Mouse (Mus musculus): ENCODE results near the gene A030014E15Rik.
"Not testable (repeated sequence)": the region's sequence is repeated elsewhere in the genome, so short reads cannot be mapped to it uniquely, and the experiment has no call there.

The A030014E15Rik gene

DNA sequence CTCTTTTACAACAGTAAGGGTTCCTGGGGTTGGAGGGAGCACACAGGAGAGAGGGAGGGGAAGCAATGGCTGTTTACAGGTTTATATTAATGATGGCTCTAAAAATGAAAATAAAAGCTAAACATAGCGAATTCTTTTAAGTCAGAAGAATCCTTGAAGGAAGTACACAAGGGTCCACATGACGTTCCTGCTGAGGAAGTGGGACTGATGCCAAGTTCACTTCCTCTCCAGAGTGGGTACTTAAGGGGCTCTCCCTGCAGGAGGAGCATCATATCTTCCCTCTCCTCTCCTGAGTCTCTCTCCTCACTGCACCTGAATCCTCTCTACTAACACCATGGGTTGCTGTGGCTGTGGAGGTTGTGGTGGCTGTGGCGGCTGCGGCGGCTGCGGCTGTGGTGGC lies at the start of gene A030014E15Rik:
TSS of gene A030014E15Rik (plus strand) at position 268 of the 400 bp plus-strand sequence.
- DNase-seq (ENCODE audit: low read depth, low spot score) = no peak

DNA sequence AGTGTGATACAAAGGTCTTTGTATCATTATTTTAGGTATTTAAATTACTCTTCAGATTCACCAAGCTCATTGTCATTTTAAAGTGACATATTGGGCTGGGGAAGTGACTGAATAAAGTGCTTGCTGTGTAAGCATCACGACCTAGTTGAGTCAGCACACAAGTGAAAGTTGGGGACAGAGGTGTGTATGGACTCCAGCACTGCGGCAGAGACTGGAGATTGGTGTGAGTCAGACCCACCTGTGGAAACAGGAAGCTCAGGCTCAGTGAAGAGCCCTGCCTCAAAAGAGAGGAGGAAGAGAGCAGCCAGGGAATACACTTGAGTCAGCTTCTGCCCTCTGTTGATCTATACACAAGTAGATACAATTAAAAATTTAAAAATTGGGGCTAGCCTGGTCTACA lies 45.5 kb upstream of the A030014E15Rik start:
- DNase-seq (ENCODE audit: low read depth, low spot score) = no peak

DNA sequence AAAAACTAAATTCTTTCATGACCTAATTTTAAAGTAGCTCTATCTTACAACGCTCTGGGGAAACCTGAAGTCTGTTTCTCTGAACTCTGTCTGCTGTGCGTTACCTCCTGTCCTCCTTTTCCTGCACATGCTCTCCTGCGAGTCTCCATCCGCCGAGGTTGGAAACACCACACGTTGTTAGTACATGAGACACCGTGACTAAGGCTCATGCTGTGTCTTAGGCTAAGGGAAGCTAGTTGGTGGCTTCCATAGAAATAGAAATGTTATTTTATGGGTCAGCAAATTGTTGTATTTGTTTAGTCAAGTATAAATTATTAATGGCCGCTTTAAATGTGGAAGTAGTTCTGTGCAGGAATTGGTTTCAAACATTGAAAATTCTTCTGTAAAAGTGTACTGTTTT lies 44.5 kb upstream of the A030014E15Rik start:
- DNase-seq (ENCODE audit: low read depth, low spot score) = no peak

DNA sequence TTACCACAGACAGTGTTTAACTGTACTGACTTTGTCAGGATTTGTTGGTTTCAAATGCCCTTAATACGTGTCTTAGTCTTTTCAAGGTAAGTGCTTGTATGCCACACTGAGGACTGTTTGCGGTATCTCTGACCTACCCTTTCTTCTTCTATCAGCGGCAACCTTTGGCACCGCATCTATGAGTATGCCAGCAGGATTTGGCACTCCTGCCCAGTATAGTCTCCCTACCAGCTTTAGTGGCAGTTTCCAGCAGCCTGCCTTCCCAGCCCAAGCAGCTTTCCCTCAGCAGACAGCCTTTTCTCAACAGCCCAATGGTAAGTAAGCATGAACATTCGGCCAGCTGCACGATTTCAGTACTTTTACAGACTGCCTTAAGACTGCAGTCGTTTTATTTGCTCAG lies 31.4 kb upstream of the A030014E15Rik start:
- DNase-seq (ENCODE audit: low read depth, low spot score) = no peak

DNA sequence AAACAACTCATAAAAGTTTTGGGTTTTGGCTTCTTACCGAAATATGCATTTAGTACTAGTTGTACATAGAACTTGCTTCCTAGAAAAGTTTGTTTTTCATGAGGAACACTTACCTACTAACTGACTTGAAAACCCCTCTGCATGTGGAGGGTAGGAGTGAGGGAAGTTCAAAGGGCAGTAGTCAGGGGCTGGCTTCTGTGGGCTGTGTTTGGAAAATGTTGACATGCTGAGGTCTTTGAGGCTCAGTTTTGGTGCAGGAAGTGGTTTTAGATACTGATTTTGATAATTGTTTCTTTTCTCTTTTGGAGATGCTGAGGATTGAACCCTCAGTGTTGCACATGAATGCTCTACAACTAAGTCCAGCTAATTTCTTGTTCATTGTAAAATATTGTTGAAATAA lies 24.1 kb upstream of the A030014E15Rik start:
- DNase-seq (ENCODE audit: low read depth, low spot score) = no peak

DNA sequence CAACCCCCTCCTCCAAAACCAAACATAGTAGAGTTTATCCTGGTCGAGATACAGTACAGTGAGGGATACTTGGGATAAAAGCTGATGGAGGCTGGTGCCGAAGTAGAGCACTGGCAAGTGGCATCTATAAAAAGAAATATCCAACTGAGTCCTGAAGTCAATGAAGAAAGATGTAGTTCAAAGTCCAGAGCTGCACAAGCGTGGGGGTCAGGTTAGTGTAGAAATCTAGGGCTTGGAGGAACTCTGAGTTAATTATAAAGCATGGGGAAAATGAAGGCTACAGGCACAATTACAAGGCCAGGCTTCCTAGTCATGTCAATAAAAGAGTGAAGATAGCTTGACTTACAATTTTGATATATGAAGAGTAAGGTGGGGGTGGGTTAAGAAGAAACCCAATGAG lies 23.5 kb upstream of the A030014E15Rik start:
- no peak for DNase-seq (ENCODE audit: low read depth, low spot score)

DNA sequence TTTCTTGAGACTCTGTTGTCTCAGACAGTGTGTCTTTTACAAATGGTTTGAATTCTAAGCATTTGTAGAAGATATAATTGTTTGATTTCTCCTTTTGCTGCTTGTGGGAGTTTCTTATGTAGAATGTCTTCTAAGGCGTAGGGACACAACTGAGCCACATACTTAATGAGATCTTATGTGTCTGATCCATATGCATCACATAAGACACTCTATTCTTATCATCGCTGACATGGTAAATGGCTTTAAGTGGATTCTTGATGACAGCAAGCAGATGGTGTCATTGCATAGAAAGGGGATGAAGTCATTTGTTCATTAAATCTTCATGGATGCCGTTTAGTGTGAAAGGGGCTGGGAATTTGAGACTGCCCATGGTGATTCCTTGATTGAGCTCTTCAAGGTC lies 18.8 kb upstream of the A030014E15Rik start:
- DNase-seq (ENCODE audit: low read depth, low spot score) = no peak

DNA sequence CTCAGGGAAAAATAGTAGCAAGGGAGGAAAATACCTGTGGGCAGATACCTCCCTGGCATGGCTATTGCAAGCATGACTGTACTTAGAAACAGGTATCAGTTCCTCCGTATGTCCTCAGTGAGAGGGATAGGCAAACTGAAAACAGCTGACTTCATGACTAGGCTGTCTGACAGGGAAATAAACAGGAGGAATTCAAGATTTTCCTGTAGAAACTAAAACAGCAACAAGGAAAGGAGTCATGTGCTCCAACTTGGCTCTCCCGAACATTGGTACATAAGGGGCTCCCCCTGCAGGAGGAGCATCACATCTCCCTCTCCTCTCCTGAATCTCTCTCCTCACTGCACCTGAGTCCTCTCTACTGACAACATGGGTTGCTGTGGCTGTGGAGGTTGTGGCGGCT lies 11.7 kb upstream of the A030014E15Rik start, which contains the start of gene A030005L19Rik:
TSS of gene A030005L19Rik (plus strand) at position 301 of the 400 bp plus-strand sequence.
- peak; percentile 38 for DNase-seq (ENCODE audit: low read depth, low spot score)

DNA sequence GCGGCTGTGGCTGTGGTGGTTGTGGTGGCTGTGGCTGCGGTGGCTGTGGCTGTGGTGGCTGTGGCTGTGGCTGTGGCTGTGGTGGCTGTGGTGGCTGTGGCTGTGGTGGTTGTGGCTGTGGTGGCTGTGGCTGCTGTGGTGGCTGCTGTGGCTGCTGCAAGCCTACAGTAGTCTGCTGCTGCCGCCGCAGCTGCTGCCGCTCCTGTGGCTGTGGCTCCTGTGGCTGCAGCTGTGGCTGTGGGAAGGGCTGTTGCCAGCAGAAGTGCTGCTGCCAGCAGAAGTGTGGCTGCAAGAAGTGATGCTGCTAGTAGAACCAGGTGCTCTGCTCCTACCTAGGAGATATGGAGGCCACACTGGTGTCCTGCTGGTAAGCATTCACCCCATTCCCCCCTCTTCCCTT lies 11.3 kb upstream of the A030014E15Rik start:
- DNase-seq (ENCODE audit: low read depth, low spot score) = not testable (repeated sequence)

DNA sequence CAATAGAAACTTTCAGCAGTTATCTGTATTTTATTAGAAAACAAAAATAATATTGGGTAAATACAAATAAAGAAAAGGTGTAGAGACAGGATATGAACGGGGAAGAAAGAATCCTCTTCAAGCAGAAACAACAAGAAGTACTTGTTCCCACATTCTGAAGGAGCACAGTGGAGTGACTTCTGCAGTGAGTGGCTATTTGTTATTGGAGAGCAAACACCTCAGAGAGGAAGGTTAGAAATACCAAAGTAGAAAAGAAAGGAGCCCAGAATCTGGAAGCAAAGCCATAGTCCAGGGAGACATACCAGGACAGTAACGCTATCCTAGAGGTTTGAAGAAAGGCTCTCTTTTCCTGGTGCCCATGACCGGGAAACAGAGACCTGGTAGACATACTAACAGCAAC lies 5.8 kb downstream of the A030014E15Rik start:
- DNase-seq (ENCODE audit: low read depth, low spot score) = not testable (repeated sequence)

DNA sequence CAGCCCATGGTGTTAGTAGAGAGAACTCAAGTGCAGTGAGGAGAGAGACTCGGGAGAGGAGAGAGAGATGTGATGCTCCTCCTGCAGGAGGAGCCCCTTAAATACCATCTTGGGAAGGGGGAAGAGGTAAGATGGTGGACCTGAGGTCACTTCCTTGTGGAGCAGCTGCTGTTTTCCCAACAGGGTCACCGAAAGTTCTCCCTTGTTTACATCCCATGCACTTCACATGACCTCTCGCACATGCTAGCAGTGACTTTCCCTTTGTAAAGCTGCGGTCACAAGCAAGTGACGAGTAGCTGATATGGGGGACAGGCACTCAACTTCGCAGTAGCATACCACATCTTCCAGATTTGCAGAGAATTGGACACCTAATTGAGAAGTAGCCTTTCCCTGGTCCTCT lies 6.6 kb downstream of the A030014E15Rik start, which contains the start of gene Gm6217:
TSS of gene Gm6217 (minus strand) at position 74 of the 400 bp plus-strand sequence.
- not testable (repeated sequence) for DNase-seq (ENCODE audit: low read depth, low spot score)

DNA sequence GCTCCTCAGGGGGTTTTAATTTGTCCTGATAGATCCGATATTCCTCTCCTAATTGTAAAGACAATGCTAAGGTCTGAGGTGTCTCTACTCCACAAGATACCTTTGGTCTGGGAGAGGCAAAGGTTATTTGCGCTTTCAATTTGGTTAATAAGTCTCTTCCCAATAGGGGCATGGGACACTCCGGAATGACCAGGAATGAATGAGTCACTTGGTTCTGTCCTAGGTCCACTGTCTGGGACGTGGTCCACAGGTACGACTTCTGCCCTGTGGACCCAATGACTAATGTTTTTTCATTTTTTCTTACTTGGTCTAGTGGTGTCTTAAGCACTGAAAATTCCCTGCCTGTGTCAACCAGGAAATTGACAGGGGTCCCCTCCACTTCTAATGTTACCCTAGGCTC lies 13.9 kb downstream of the A030014E15Rik start:
- no peak for DNase-seq (ENCODE audit: low read depth, low spot score)

DNA sequence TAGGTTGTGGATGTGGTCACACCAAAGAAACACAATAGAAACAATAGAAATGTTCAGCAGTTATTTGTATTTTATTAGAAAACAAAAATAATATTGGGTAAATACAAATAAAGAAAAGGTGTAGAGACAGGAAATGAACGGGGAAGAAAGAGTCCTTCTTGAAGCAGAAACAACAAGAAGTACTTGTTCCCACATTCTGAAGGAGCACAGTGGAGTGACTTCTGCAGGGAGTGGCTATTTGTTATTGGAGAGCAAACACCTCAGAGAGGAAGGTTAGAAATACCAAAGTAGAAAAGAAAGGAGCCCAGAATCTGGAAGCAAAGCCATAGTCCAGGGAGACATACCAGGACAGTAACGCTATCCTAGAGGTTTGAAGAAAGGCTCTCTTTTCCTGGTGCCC lies 17.8 kb downstream of the A030014E15Rik start:
- DNase-seq (ENCODE audit: low read depth, low spot score) = not testable (repeated sequence)

DNA sequence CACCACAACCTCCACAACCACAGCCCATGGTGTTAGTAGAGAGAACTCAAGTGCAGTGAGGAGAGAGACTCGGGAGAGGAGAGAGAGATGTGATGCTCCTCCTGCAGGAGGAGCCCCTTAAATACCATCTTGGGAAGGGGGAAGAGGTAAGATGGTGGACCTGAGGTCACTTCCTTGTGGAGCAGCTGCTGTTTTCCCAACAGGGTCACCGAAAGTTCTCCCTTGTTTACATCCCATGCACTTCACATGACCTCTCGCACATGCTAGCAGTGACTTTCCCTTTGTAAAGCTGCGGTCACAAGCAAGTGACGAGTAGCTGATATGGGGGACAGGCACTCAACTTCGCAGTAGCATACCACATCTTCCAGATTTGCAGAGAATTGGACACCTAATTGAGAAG lies 18.6 kb downstream of the A030014E15Rik start, which contains the start of gene A030003K21Rik:
TSS of gene A030003K21Rik (minus strand) at position 94 of the 400 bp plus-strand sequence.
- DNase-seq (ENCODE audit: low read depth, low spot score) = not testable (repeated sequence)

DNA sequence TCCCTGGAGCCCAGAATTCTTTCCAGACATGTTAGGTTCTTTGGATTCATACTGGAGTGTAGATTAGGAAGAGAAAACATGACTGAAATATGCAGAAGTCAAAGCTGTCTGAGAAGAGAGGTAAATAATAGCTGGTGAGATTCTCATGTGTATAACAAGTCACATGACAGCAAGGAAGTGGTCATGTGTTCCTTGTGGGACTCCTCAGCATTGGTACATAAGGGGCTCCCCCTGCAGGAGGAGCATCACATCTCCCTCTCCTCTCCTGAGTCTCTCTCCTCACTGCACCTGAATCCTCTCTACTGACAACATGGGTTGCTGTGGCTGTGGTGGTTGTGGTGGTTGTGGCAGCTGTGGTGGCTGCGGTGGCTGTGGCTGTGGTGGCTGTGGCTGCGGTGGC lies 21.3 kb downstream of the A030014E15Rik start:
- DNase-seq (ENCODE audit: low read depth, low spot score) = not testable (repeated sequence)

DNA sequence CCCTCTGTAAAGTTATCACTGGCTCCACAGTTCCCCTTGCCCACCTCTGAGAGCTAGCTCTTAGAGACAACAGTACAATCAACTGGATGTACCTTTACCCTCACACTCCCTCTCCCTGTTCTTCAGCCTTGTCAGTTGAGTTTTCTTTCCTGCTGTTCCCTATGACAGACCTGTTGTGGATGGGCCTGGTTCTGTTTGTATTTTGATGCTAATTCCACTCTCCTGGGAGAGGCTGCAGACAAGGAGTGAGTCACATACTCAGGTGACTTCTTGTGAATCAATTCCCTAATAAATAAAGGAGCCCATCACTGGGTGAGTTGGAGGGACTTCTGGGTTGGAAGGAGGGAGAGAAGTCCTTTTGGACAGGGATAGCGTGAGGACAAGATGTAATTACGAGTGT lies 23.9 kb downstream of the A030014E15Rik start:
- DNase-seq (ENCODE audit: low read depth, low spot score) = peak; percentile 64

DNA sequence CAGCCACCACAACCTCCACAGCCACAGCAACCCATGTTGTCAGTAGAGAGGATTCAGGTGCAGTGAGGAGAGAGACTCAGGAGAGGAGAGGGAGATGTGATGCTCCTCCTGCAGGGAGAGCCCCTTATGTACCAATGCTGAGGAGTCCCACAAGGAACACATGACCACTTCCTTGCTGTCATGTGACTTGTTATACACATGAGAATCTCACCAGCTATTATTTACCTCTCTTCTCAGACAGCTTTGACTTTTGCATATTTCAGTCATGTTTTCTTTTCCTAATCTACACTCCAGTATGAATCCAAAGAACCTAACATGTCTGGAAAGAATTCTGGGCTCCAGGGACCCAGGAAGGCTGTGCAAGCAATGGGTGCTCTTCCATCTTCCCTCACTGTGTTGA lies 31.2 kb downstream of the A030014E15Rik start, which contains the start of gene Gm7544:
TSS of gene Gm7544 (minus strand) at position 101 of the 400 bp plus-strand sequence.
- DNase-seq (ENCODE audit: low read depth, low spot score) = not testable (repeated sequence)

DNA sequence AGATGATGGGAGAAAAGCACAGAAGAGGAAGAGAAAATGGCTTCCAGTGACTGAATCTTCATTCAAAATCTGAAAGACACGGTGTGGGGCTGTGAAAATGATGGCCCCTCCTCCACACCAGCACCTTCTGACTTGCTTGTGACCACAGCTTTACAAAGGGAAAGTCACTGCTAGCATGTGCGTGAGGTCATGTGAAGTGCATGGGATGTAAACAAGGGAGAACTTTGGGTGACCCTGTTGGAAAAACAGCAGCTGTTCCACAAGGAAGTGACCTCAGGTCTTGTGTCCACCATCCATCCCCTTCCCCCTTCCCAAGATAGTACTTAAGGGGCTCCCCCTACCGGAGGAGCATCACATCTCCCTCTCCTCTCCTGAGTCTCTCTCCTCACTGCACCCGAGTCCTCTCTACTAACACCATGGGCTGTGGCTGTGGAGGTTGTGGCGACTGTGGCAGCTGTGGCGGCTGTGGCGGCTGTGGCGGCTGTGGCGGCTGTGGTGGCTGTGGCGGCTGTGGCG lies 35.2 kb downstream of the A030014E15Rik start, which contains the start of gene Gm47955:
TSS of gene Gm47955 (plus strand) at position 417 of the 516 bp plus-strand sequence.
- peak; percentile 78 for DNase-seq (ENCODE audit: low read depth, low spot score)

DNA sequence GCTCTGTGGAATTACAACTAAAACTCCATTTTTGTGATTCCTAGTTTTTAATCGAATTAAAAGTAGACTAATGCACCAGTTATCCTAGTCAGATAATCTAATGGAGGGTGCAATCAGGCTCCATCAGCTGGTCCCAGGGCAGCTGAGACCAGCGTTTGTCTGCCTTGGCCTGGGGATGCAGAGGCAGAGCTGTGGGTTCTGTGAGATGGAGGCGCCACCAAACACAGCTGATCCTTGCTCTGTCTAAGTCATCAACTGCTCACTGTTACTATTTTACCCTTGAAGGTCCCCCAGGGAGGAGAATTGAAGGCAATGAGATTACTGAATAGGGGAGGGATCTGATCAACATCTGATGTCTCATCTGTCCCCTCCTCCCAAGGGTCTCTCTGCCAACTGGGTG lies 41.7 kb downstream of the A030014E15Rik start:
- DNase-seq (ENCODE audit: low read depth, low spot score) = no peak

DNA sequence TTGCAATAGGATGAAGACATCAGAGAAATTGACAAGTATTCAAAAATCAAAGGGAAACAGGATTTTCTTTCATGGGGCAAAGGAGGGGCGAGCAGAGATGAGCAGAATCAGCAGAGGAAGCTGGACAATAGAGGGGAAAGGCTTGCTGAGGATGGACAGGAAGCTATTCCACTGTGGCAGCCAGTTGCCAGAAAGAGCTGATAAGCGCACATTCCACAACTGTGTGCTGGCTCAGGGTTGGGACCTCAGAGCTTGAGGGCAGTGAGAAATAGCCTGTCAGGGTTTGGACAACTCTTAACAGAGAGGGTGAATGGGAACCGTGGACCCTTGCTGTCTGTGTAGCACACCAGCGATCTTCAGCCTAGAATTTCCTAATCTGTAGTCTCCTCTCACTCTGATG lies 47.3 kb downstream of the A030014E15Rik start:
- no peak for DNase-seq (ENCODE audit: low read depth, low spot score)

DNA sequence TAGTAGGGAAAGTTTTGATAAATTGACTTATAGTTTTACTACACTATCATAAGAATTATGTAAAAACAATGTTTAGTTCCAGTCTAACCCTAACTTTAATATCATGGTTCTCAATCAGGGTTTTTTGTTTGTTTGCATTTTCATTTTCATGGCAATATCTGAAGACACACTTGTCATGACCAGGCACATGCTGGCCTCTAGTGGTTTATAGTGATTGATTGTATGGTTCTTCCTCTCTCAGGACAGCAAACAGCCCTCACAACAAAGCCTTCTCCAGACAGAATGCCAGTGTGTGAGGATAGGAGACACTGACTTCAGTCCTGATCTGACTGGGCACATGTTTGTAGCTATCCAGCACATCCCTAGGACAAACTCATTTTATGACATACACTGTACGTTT lies 48.5 kb downstream of the A030014E15Rik start:
- DNase-seq (ENCODE audit: low read depth, low spot score) = no peak

DNA sequence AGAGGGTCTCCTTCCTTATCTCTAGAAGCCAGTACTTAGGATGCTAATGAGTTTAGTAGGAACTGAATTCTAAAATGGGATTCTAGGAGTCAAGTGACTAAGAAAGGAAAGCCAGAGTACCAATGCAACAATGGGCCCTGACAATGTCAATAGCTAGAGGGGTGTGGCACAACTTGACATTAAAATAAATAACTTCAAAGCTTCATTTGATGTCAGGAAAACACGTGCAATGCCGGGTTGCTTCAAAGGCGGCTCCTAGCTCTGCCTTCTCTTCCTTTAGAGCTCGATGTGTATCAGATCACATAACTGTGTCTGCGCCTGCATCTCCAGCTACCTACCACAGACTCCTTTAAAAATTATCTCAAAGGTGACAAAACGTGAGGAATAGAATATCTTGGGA lies 49.2 kb downstream of the A030014E15Rik start:
- peak; percentile 67 for DNase-seq (ENCODE audit: low read depth, low spot score)

DNA sequence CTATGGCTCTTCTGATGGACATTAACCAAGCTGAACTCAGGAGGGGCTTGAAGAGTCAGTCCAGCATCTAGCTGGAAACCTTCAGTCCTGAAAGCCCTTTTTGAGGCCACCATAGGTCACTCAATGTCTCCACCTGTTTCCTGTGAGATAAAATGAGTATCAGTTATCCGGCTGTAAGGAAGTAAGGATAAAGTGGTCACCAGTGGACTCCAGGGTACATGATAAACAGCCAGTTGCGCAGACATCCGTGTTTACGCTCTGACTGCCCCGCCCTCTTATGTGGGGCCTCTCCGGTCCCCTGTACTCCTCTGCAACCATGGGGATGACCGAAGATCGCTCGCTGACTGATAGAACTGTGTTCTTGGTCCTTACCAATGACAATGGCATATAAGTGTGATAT lies 49.6 kb downstream of the A030014E15Rik start:
- DNase-seq (ENCODE audit: low read depth, low spot score) = no peak

Data from ZHBTc4 (cell line).